Mouse (Mus musculus) heart, embryonic 11.5 days (tissue): ENCODE results near the gene Fam71a. TPM values are rescaled to one million over a fixed set of nuclear protein-coding genes. Genes with fewer than 3 reads are reported as not detected.
A peak's percentile ranks its signal among the peaks of the same experiment; 100 is the strongest.

Source experiments
- ATAC-seq: fragments of 200-750 bp; cut with Nextera tagmentation; replicated peaks from 2 replicates; pipeline ENCODE4 v1.8.0; 2017; ENCODE audit warnings: moderate library complexity; ENCODE audit not compliant: insufficient number of reproducible peaks, low FRiP score, low TSS enrichment
- H3K27ac ChIP-seq: fragments of 300-500 bp; sonication (generic); 2 replicates; pipeline ENCODE4 v1.5.1; 2014; ENCODE audit warnings: mild to moderate bottlenecking, low read depth, low read length
- H3K27me3 ChIP-seq: fragments of 300-500 bp; sonication (generic); 2 replicates; pipeline ENCODE4 v1.6.1; 2014; ENCODE audit warnings: mild to moderate bottlenecking, low read length, mixed read lengths; ENCODE audit not compliant: control insufficient read depth, insufficient read depth
- H3K36me3 ChIP-seq: fragments of 300-500 bp; sonication (generic); 2 replicates; pipeline ENCODE4 v1.6.1; 2014; ENCODE audit warnings: mild to moderate bottlenecking, low read length, moderate library complexity, mixed read lengths; ENCODE audit not compliant: control insufficient read depth, insufficient read depth
- H3K4me1 ChIP-seq: fragments of 300-500 bp; sonication (generic); 2 replicates; pipeline ENCODE4 v1.6.1; 2014; ENCODE audit warnings: low read length; ENCODE audit not compliant: control insufficient read depth, insufficient read depth
- H3K4me2 ChIP-seq: fragments of 300-500 bp; sonication (generic); 2 replicates; pipeline ENCODE4 v1.6.1; 2014; ENCODE audit warnings: mild to moderate bottlenecking, moderate library complexity
- H3K4me3 ChIP-seq: fragments of 300-500 bp; sonication (generic); 2 replicates; pipeline ENCODE4 v1.5.1; 2014; ENCODE audit warnings: low read depth, low read length
- H3K9ac ChIP-seq: fragments of 300-500 bp; sonication (generic); 2 replicates; pipeline ENCODE4 v1.6.1; 2014; ENCODE audit warnings: mild to moderate bottlenecking, low read depth, low read length, moderate library complexity
- H3K9me3 ChIP-seq: fragments of 300-500 bp; sonication (generic); replicated peaks from 2 replicates; pipeline ENCODE4 v1.6.1; 2016; ENCODE audit warnings: low read length; ENCODE audit not compliant: control insufficient read depth
- WGBS: fragments of 180-500 bp; shearing (Covaris S2); extraction: QIAGEN DNeasy Blood & Tissue Kit; methylation state at CpG from one replicate; pipeline ENCODE4 v1.1.7; 2014; ENCODE audit not compliant: insufficient replicate concordance; 5-methylcytosine and 5-hydroxymethylcytosine counted together
- polyA plus RNA-seq: library from polyadenylated mRNA; unstranded; fragments of >200 nt; fragmentation: Nextera tagmentation; extraction: Ambion mirVana; gene quantifications from 2 replicates; pipeline ENCODE4 v1.2.1, GENCODE M21; 2014

Fam71a gene
- polyA plus RNA-seq, 1 experiment from 2014 or later = not detected

GRCm38 (mm10) chr1:191196016-191196415 lies 31.4 kb upstream of the Fam71a start:
- Histone ChIP-seq H3K27ac (no peak overlapping the region), H3K9me3 (no peaks in the 10 kb centered on the region), H3K27me3 (no peaks in the 10 kb centered on the region; the same call in 1 of the 2 replicates), H3K9ac (no peak overlapping the region), H3K4me1 (no peaks in the 10 kb centered on the region), H3K4me3 (no peak overlapping the region), H3K4me2 (no peak overlapping the region), H3K36me3 (no peaks in the 10 kb centered on the region)
- 86% methylated on average over 6 of the region's 6 CpGs for WGBS
- no peak for ATAC-seq

DNA sequence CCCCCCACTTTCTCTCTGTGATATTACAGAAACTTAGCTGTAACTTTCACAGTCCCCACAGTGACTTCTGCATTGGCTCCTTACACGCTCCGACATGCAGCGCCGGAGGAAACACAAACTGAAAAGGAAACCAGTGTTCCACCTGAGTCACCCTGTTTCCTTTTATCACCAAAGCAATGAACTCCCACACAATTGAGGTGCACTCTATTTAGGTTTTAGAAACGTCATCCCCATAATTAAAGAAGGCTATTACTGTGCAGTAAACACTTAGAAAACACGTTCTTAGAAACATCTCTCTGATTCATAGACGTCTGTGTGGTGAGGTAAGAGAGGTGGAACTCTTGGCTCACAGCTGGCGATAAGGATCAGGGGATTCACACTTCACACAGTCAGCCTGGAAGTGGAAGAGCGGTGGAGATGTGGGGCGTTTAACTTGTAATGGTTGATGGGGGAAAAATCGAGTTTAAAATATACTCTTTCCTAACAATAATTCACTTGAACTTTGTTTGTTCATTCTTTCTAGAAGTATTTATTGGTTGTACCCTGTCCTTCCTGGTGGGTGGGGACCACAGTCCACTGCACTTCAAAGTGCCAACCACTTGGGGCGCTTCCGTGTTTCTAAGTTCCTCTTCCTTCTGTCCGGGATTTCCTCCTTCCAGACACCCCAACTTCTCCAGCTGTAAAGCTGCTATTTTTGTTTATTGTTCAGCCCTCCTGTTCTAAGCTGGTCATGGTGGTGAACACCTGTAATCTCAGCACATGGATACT lies 29.2 kb upstream of the Fam71a start:
- Histone ChIP-seq H3K36me3 (no peaks in the 10 kb centered on the region), H3K4me2 (no peak overlapping the region), H3K27me3 (peaks cover 2% of the 10 kb centered on the region; the same call in 1 of the 2 replicates), H3K9me3 (no peaks in the 10 kb centered on the region), H3K9ac (no peak overlapping the region), H3K4me3 (no peak overlapping the region), H3K27ac (no peak overlapping the region), H3K4me1 (no peaks in the 10 kb centered on the region)
- 40% methylated on average over 14 of the region's 14 CpGs for WGBS
- no peak for ATAC-seq

DNA sequence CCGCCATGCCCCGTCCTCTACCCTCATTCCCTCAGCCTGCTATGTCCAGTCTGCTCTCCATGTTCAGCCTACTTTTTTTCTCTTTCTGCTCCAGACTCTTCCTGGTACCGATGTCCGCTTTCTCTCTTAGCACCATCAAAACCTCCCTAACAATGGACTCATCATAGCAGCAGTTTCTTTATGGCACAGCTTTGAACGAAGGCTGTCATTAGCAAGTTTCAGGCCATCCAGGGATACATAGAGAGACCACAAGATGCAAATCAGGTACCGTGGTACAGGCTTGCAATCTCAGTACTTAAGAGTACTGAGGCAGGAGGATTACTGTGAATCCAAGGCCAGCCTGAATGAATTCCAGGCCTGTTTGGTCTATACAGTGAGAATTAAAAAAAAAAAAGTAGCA lies 28.1 kb upstream of the Fam71a start:
- H3K27me3 ChIP-seq = peaks cover 8% of the 10 kb centered on the region
- no peak for ATAC-seq
- WGBS = 84% methylated on average over 6 of the region's 6 CpGs
- H3K36me3 ChIP-seq = no peaks in the 10 kb centered on the region
- H3K9me3 ChIP-seq = no peaks in the 10 kb centered on the region
- H3K4me1 ChIP-seq = no peaks in the 10 kb centered on the region
- no peak overlapping the region for H3K27ac ChIP-seq
- no peak overlapping the region for H3K4me3 ChIP-seq
- no peak overlapping the region for H3K9ac ChIP-seq
- no peak overlapping the region for H3K4me2 ChIP-seq

- ATAC-seq = no peak
- H3K27me3 ChIP-seq = peaks cover 8% of the 10 kb centered on the region
- 70% methylated on average over 6 of the region's 6 CpGs for WGBS
- no peak overlapping the region for H3K27ac ChIP-seq
- H3K4me3 ChIP-seq = no peak overlapping the region
- no peaks in the 10 kb centered on the region for H3K9me3 ChIP-seq
- H3K4me2 ChIP-seq = no peak overlapping the region
- no peaks in the 10 kb centered on the region for H3K4me1 ChIP-seq
- H3K9ac ChIP-seq = no peak overlapping the region
- H3K36me3 ChIP-seq = no peaks in the 10 kb centered on the region
Measured at GRCm38 (mm10) chr1:191192213-191192612, 27.6 kb upstream of the Fam71a start.

DNA sequence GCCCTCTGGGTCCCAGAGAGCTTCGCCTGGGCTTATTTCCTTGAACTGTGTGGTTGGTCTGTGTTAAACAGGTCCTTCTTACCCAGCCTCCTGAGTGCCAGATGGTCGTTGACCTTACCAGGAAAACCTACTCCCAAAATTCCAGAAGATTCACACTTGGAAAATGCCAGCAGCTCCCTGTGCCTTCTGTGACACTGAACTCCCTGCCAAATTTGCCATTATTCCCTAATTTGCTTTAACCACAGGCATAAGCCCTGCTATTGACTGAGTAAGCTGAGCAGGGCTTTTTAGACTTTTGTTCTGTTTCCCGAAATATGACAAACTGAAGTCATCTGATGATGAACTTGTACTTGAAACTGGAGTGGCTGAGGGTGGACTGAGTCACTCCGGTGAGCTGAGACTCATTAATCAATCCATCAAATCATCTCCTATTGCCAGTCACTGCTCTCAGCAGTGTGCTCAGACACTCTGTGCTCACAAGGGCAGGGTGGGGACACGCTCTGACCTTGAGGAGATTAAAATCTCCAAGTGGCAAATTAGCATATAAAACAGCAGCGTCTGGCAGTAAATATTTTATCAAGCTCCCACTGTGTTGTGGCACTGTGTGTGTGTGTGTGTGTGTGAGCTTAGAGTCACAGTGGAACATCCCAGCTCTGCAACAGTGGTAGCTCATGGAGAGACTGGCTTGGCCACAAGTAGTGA lies 25.2 kb upstream of the Fam71a start:
- Histone ChIP-seq H3K9me3 (no peaks in the 10 kb centered on the region), H3K27me3 (peaks cover 9% of the 10 kb centered on the region), H3K9ac (0 out of 2 replicates have a peak overlapping the region, but pooled peaks have one; percentile 0), H3K4me2 (no peak overlapping the region), H3K4me1 (peaks cover 15% of the 10 kb centered on the region), H3K27ac (no peak overlapping the region), H3K36me3 (no peaks in the 10 kb centered on the region), H3K4me3 (no peak overlapping the region)
- 43% methylated on average over 6 of the region's 6 CpGs for WGBS
- no peak for ATAC-seq

DNA sequence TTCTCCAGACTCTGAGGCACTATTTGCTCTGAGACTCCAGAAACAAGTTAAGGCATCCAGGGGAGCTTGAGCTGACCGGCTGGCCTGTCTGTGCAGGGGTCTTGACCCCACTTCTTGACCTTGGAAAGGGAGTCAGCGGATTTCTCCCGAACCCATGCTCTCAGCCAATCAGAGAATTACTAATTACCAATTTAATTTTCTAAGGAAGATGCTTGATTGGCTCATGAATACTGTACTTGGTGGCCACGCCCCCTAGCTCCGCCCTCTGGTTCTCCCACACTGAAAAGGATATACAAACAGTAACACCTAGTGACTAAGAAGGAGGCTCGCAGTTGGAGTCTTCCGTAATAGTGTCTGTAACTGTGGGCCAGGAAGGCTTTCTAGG lies 21.8 kb upstream of the Fam71a start:
- Histone ChIP-seq H3K4me1 (peaks cover 24% of the 10 kb centered on the region), H3K4me2 (peak overlapping the region; percentile 97), H3K27me3 (peaks cover 17% of the 10 kb centered on the region), H3K36me3 (no peaks in the 10 kb centered on the region), H3K27ac (no peak overlapping the region), H3K4me3 (no peak overlapping the region), H3K9ac (0 out of 2 replicates have a peak overlapping the region, but pooled peaks have one; percentile 0), H3K9me3 (no peaks in the 10 kb centered on the region)
- no peak for ATAC-seq
- 7% methylated on average over 7 of the region's 7 CpGs for WGBS

DNA sequence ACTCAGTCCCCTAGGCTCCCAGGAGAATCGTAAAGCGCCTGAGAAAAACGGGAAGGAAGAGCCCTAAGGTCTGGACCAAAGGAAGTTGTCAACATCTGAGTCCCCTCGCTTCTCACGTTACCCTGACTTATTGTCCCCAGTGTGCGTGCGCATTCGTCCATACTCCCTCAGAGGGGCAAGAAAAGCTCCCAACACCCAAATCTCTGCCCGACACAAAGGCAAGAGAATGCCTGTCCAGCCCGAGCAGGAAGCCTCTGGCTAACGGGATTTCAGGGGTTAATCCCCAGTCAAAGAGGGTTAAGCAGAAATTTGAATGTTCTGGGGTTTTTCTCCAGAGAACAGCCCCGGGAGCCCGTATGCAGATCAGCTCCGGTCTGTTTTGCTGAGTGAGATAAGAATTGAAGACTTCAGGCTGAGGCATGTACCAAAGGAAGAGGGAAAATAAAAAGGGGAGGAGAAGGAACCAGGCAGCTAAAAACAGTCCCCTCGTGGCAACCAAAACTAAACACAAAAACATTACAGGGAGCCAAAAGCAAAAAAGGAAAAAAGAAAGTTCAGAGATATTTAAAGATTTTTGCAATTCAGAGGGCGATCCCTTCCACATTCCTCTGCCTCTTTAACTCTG lies 21.3 kb upstream of the Fam71a start:
- H3K4me1 ChIP-seq = peaks cover 27% of the 10 kb centered on the region
- peak overlapping the region; percentile 97 for H3K4me2 ChIP-seq
- peaks cover 17% of the 10 kb centered on the region for H3K27me3 ChIP-seq
- peak overlapping the region; percentile 72 for H3K9ac ChIP-seq
- H3K4me3 ChIP-seq = peak overlapping the region; percentile 66
- H3K27ac ChIP-seq = no peak overlapping the region
- WGBS = under 1% methylated on average over 16 of the region's 16 CpGs
- no peaks in the 10 kb centered on the region for H3K36me3 ChIP-seq
- no peak for ATAC-seq
- H3K9me3 ChIP-seq = no peaks in the 10 kb centered on the region

DNA sequence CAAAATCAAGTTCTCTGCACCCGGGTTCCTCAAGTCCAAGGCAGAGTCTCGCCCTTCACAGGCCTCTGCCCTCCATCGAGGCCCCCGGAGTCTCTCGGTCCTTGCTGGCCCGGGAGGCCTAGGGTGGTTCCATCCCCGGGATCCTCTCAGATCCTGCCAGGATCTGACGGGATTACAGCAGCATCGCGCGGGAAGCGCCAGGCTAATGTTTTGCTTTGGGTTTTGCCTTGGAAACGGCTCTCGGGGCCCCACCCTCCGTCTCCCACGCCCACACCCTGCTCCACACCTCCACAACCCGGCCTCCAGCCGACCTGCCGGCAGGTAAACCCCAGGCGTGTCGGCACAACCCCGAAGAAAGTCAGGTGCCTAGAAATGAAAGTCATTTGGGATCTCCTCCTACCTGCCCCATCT lies 20.2 kb upstream of the Fam71a start:
- H3K27me3 ChIP-seq = peaks cover 17% of the 10 kb centered on the region
- no peak overlapping the region for H3K27ac ChIP-seq
- peak overlapping the region; percentile 97 for H3K4me2 ChIP-seq
- ATAC-seq = no peak
- no peaks in the 10 kb centered on the region for H3K9me3 ChIP-seq
- H3K9ac ChIP-seq = peak overlapping the region; percentile 72
- H3K36me3 ChIP-seq = no peaks in the 10 kb centered on the region
- 1% methylated on average over 22 of the region's 22 CpGs for WGBS
- peak overlapping the region; percentile 66 for H3K4me3 ChIP-seq
- peaks cover 35% of the 10 kb centered on the region for H3K4me1 ChIP-seq
